Mouse (Mus musculus) ES-Bruce4 (cell line): ENCODE results near the gene Ikzf5.

Source experiments
- CTCF ChIP-seq: IDR thresholded peaks from one replicate; pipeline ENCODE4 v1.8.1; 2011; ENCODE audit warnings: low read depth, low read length
- POLR2A ChIP-seq: IDR thresholded peaks from one replicate; pipeline ENCODE4 v1.8.1; 2011; ENCODE audit warnings: low read length; ENCODE audit not compliant: insufficient read depth

DNA sequence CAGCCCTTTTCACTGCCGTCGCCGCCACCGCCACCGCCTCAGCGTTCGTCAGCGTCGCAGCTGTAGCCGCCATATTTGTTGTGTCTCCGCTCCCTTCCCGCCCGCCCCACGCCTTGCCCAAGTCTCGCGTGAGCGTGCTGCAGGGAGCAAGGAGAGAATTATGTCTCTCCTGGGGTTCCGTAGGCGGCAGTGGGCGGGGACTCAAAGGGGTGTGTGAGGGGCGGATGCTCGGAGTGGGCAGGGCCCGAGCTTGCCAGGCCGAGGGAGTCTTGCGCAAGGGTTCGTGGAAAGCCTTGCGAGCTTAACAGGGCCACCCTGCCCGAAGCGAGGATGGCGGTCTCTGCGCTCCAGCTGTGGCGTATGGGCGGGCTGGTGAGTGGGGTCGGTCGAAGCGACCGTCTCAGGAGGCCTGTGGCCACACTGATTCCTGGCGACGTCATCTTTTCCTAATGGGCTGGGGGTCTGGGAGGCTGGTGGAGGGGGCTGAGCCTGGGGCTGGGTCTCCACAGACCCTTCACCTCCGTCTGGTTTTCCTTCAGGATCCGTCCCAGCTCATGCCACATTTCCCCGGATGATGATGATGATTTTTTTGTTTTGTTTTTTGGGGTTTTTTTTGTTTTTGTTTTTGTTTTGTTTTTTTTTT is at the start of gene Ikzf5, which contains the start of gene Acadsb:
- TF ChIP-seq CTCF (no peak), POLR2A (peak; percentile 67)
